Mouse (Mus musculus): ENCODE measurements around the gene Mospd2. TPM values are rescaled to one million over a fixed set of nuclear protein-coding genes. Genes with fewer than 3 reads are reported as not detected.

Gene Mospd2
- polyA plus RNA-seq, 1 experiment: 3.7 TPM

DNA sequence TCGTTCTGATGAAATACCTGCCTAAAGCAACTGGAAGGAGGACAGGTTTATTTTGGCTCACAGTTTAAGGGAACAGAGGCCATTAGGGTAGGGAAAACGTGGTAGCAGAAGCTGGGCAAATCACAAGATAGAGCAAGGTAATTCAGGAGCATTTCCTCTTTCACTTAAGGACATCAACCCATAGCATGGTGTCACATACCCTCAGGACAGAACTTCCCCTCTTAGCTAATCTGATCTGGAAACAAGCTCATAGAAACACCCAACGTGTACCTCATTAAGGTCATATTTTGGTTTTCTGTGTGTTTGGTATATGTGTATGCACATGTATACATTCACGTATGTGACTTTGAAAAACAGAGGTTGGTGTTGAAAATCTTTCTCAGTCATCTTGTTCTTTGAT is 68.0 kb downstream of the Mospd2 start:
- Histone ChIP-seq H3K27me3 (ENCODE audit: control insufficient read depth, insufficient read depth, insufficient read length) (no peaks in the 10 kb centered on the region), H3K79me2 (ENCODE audit: control insufficient read depth, insufficient read depth) (no peaks in the 10 kb centered on the region), H3K36me3 (ENCODE audit: control insufficient read depth, insufficient read depth) (no peaks in the 10 kb centered on the region), H3K4me3 (ENCODE audit: insufficient read depth, poor library complexity, severe bottlenecking) (no peak overlapping the region), H3K79me3 (ENCODE audit: low read depth) (no peaks in the 10 kb centered on the region), H3ac (ENCODE audit: control insufficient read depth, insufficient read length, low read depth) (no peak overlapping the region)
- TF ChIP-seq MYOD1 (IDR thresholded peaks at IDR 0.05; ENCODE audit: control insufficient read depth, insufficient read length, low read depth) (no peak), CTCF (IDR thresholded peaks at IDR 0.05; ENCODE audit: control insufficient read depth, insufficient read depth, insufficient read length) (no peak), CEBPB (IDR thresholded peaks at IDR 0.05; ENCODE audit: low read depth) (no peak), MAX (IDR thresholded peaks at IDR 0.05) (no peak), USF1 (IDR thresholded peaks at IDR 0.05; ENCODE audit: low read depth) (no peak), MYOG (IDR thresholded peaks at IDR 0.05; ENCODE audit: control insufficient read depth, extremely low read depth, insufficient read length) (no peak), FOSL1 (IDR thresholded peaks at IDR 0.05; ENCODE audit: insufficient read depth, low read length, poor library complexity, severe bottlenecking) (no peak)

DNA sequence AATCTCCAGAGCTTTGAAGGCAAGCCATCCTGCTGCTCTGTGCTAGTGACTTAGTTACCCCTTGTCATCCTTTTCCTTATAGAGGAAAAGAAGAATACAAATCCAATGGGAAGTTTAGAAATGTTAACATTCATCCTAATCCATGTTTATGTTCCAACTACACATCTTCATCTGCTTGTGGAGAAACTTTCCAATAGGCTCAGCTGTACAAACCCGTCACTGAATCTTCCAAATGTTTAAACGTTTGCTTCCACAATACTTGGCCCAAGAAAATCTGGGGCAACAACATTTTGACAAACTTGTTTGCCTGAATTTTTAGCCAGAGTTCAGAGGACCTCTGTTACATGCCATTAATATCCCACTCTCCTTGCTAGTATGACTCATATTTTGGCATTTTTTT is 78.3 kb downstream of the Mospd2 start:
- TF ChIP-seq MYOD1 (IDR thresholded peaks at IDR 0.05; ENCODE audit: control insufficient read depth, insufficient read length, low read depth) (no peak), FOSL1 (IDR thresholded peaks at IDR 0.05; ENCODE audit: insufficient read depth, low read length, poor library complexity, severe bottlenecking) (no peak), CEBPB (IDR thresholded peaks at IDR 0.05; ENCODE audit: low read depth) (no peak), MAX (IDR thresholded peaks at IDR 0.05) (no peak), USF1 (IDR thresholded peaks at IDR 0.05; ENCODE audit: low read depth) (no peak), CTCF (IDR thresholded peaks at IDR 0.05; ENCODE audit: control insufficient read depth, insufficient read depth, insufficient read length) (no peak), MYOG (IDR thresholded peaks at IDR 0.05; ENCODE audit: control insufficient read depth, extremely low read depth, insufficient read length) (no peak)
- H3ac ChIP-seq (ENCODE audit: control insufficient read depth, insufficient read length, low read depth): no peak overlapping the region
- H3K79me3 ChIP-seq (ENCODE audit: low read depth): no peaks in the 10 kb centered on the region
- H3K27me3 ChIP-seq (ENCODE audit: control insufficient read depth, insufficient read depth, insufficient read length): no peaks in the 10 kb centered on the region
- no peak overlapping the region for H3K4me3 ChIP-seq (ENCODE audit: insufficient read depth, poor library complexity, severe bottlenecking)
- no peaks in the 10 kb centered on the region for H3K36me3 ChIP-seq (ENCODE audit: control insufficient read depth, insufficient read depth)
- no peaks in the 10 kb centered on the region for H3K79me2 ChIP-seq (ENCODE audit: control insufficient read depth, insufficient read depth)

- TF ChIP-seq FOSL1 (IDR thresholded peaks at IDR 0.05; ENCODE audit: insufficient read depth, low read length, poor library complexity, severe bottlenecking): no peak
- TF ChIP-seq MYOD1 (IDR thresholded peaks at IDR 0.05; ENCODE audit: control insufficient read depth, insufficient read length, low read depth): no peak
- TF ChIP-seq CTCF (IDR thresholded peaks at IDR 0.05; ENCODE audit: control insufficient read depth, insufficient read depth, insufficient read length): no peak
- no peak for TF ChIP-seq MAX (IDR thresholded peaks at IDR 0.05)
- TF ChIP-seq CEBPB (IDR thresholded peaks at IDR 0.05; ENCODE audit: low read depth): no peak
- TF ChIP-seq USF1 (IDR thresholded peaks at IDR 0.05; ENCODE audit: low read depth): no peak
- TF ChIP-seq MYOG (IDR thresholded peaks at IDR 0.05; ENCODE audit: control insufficient read depth, extremely low read depth, insufficient read length): no peak
- Histone ChIP-seq H3K27me3 (ENCODE audit: control insufficient read depth, insufficient read depth, insufficient read length) (no peaks in the 10 kb centered on the region), H3K4me3 (ENCODE audit: insufficient read depth, poor library complexity, severe bottlenecking) (no peak overlapping the region)
Measured at GRCm38 (mm10) chrX:164899805-164900204, 80.4 kb downstream of the Mospd2 start.

DNA sequence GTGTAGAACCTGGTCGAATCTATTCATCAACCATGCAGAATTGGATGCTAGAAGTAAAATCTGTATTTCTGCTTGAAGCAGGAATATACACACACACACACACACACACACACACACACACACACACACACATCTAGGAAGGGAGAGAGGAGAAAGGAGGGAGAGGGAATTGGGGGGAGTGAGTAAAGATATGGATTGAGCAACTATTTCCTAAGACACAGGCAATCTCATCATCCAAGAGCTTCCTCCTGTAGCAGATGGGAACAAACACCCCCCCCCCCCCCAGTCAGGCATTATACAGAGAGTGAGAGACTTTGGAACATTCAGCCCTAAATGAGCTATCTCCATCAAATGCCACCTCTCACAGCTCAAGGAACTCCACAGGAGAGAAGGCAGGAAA is 93.9 kb downstream of the Mospd2 start:
- H3K79me2 ChIP-seq (ENCODE audit: control insufficient read depth, insufficient read depth): no peaks in the 10 kb centered on the region
- H3K4me3 ChIP-seq (ENCODE audit: insufficient read depth, poor library complexity, severe bottlenecking): no peak overlapping the region
- H3ac ChIP-seq (ENCODE audit: control insufficient read depth, insufficient read length, low read depth): no peak overlapping the region
- H3K79me3 ChIP-seq (ENCODE audit: low read depth): no peaks in the 10 kb centered on the region
- TF ChIP-seq FOSL1 (IDR thresholded peaks at IDR 0.05; ENCODE audit: insufficient read depth, low read length, poor library complexity, severe bottlenecking) (no peak), CTCF (IDR thresholded peaks at IDR 0.05; ENCODE audit: control insufficient read depth, insufficient read depth, insufficient read length) (no peak), MAX (IDR thresholded peaks at IDR 0.05) (no peak), MYOG (IDR thresholded peaks at IDR 0.05; ENCODE audit: control insufficient read depth, extremely low read depth, insufficient read length) (no peak), MYOD1 (IDR thresholded peaks at IDR 0.05; ENCODE audit: control insufficient read depth, insufficient read length, low read depth) (no peak), USF1 (IDR thresholded peaks at IDR 0.05; ENCODE audit: low read depth) (no peak), CEBPB (IDR thresholded peaks at IDR 0.05; ENCODE audit: low read depth) (no peak)
- no peaks in the 10 kb centered on the region for H3K36me3 ChIP-seq (ENCODE audit: control insufficient read depth, insufficient read depth)
- no peaks in the 10 kb centered on the region for H3K27me3 ChIP-seq (ENCODE audit: control insufficient read depth, insufficient read depth, insufficient read length)

More at GRCm38 (mm10) chrX:164899805-164900204, 80.4 kb downstream of the Mospd2 start:
- Histone ChIP-seq H3K79me3 (ENCODE audit: low read depth) (no peaks in the 10 kb centered on the region), H3ac (ENCODE audit: control insufficient read depth, insufficient read length, low read depth) (no peak overlapping the region), H3K79me2 (ENCODE audit: control insufficient read depth, insufficient read depth) (no peaks in the 10 kb centered on the region), H3K36me3 (ENCODE audit: control insufficient read depth, insufficient read depth) (no peaks in the 10 kb centered on the region)

Other genes starting within 250 kb of the Mospd2 start
- 3.6 TPM for gene Fancb, start 217 bp upstream of the Mospd2 start, polyA plus RNA-seq (2012; fragmentation: generic; extraction: Trizol)
- not detected for gene Gm17604, start 24.5 kb upstream of the Mospd2 start, polyA plus RNA-seq (2012; fragmentation: generic; extraction: Trizol)

Data from C2C12 (cell line).